In genomic region chr2:33633237-33633636, GRCm38 (mm10) we compare ENCODE assay signal across 26 mouse cellular contexts. TPM values are rescaled to one million over a fixed set of nuclear protein-coding genes. Genes with fewer than 3 reads are reported as not detected.
DNase-seq lines count a peak whose midpoint lies in the region; ATAC-seq lines count a peak whose summit lies in the region.
"Had no signal": no experiment of that assay in that cellular context is flagged by ENCODE, and none has a peak within 500 bp of the region (broad histone marks: within the 10 kb centered on the region; RNA-seq: fewer than 3 reads in every experiment).

No protein-coding gene starts in this region.

- intact Hi-C loops in gastrocnemius, postnatal 36 days (cut with DNase I) = no loop called here

- no peak overlapping the region for H3K9ac ChIP-seq in hindbrain, embryonic 11.5 days (ENCODE audit: low read depth, low read length)
- 0 out of 2 replicates have a peak overlapping the region, but pooled peaks have one; percentile 13 for H3K9ac ChIP-seq in hindbrain, embryonic 12.5 days
- no peak overlapping the region for H3K9ac ChIP-seq in neural tube, embryonic 12.5 days
- H3K9ac ChIP-seq in forebrain, embryonic 15.5 days (replicated peaks) = no peak overlapping the region
- H3K9ac ChIP-seq: embryonic facial prominence, embryonic 13.5 days; forebrain, embryonic 13.5 days; heart, embryonic 12.5 days; liver, embryonic 13.5 days had no signal

- no peak overlapping the region for H3K4me2 ChIP-seq in hindbrain, embryonic 11.5 days (replicated peaks; ENCODE audit: low read depth, low read length)
- H3K4me2 ChIP-seq in hindbrain, embryonic 12.5 days (replicated peaks) = peak overlapping the region; percentile 48
- 0 out of 2 replicates have a peak overlapping the region, but pooled peaks have one; percentile 9 for H3K4me2 ChIP-seq in neural tube, embryonic 12.5 days (replicated peaks)
- H3K4me2 ChIP-seq in forebrain, embryonic 15.5 days (replicated peaks) = no peak overlapping the region
- H3K4me2 ChIP-seq: embryonic facial prominence, embryonic 13.5 days; forebrain, embryonic 13.5 days; heart, embryonic 12.5 days; liver, embryonic 13.5 days had no signal

- no peaks in the 10 kb centered on the region for H3K36me3 ChIP-seq in hindbrain, embryonic 10.5 days
- H3K36me3 ChIP-seq in hindbrain, embryonic 11.5 days (ENCODE audit: control insufficient read depth, insufficient read depth, low read length) = no peaks in the 10 kb centered on the region
- H3K36me3 ChIP-seq in hindbrain, embryonic 12.5 days = no peaks in the 10 kb centered on the region
- H3K36me3 ChIP-seq in limb, embryonic 10.5 days = peaks cover 32% of the 10 kb centered on the region
- H3K36me3 ChIP-seq in neural tube, embryonic 12.5 days = no peaks in the 10 kb centered on the region
- no peaks in the 10 kb centered on the region for H3K36me3 ChIP-seq in forebrain, embryonic 15.5 days
- H3K36me3 ChIP-seq: embryonic facial prominence, embryonic 13.5 days; heart, embryonic 12.5 days; liver, embryonic 13.5 days had no signal

- DNase-seq in hindbrain, embryonic 10.5 days (ENCODE audit: low spot score) = no peak
- no peak for DNase-seq in hindbrain, embryonic 11.5 days (ENCODE audit: low spot score)
- DNase-seq in limb, embryonic 10.5 days (ENCODE audit: low spot score) = peak; percentile 57
- DNase-seq in urinary bladder, postnatal 10 days (ENCODE audit: low spot score) = no peak
- DNase-seq in gastrocnemius, postnatal 36 days = no peak
- DNase-seq: adrenal gland, postnatal 25 days; cerebellum, adult 9-10 months; heart, adult 11 months; heart, postnatal 10 days; kidney, adult 18-20 months; layer of hippocampus, adult 9-11 months; left cerebral cortex, postnatal 4 days; liver, embryonic 13.5 days; lung, adult 2 months; thymus, postnatal 36 days had no signal

- peaks cover 89% of the 10 kb centered on the region for H3K4me1 ChIP-seq in hindbrain, embryonic 10.5 days (replicated peaks)
- H3K4me1 ChIP-seq in hindbrain, embryonic 11.5 days (replicated peaks; ENCODE audit: control insufficient read depth, insufficient read depth, low read length) = peaks cover 22% of the 10 kb centered on the region
- H3K4me1 ChIP-seq in hindbrain, embryonic 12.5 days = peaks cover 24% of the 10 kb centered on the region
- peaks cover 92% of the 10 kb centered on the region for H3K4me1 ChIP-seq in limb, embryonic 10.5 days
- peaks cover 36% of the 10 kb centered on the region for H3K4me1 ChIP-seq in neural tube, embryonic 12.5 days
- peaks cover 17% of the 10 kb centered on the region for H3K4me1 ChIP-seq in forebrain, embryonic 15.5 days
- H3K4me1 ChIP-seq: liver, embryonic 13.5 days had no signal

- no peak for ATAC-seq in hindbrain, embryonic 11.5 days (ENCODE audit: low FRiP score)
- ATAC-seq in hindbrain, embryonic 12.5 days (ENCODE audit: low FRiP score) = 0 out of 2 replicates have a peak, but pooled peaks have one; percentile 20
- ATAC-seq in neural tube, embryonic 12.5 days (ENCODE audit: low FRiP score, low read depth) = no peak
- no peak for ATAC-seq in forebrain, embryonic 15.5 days (replicated peaks)
- ATAC-seq: forebrain, embryonic 13.5 days had no signal

- H3K27ac ChIP-seq in hindbrain, embryonic 10.5 days = 0 out of 2 replicates have a peak overlapping the region, but pooled peaks have one; percentile 23
- H3K27ac ChIP-seq in hindbrain, embryonic 11.5 days (ENCODE audit: low read depth, low read length) = no peak overlapping the region
- no peak overlapping the region for H3K27ac ChIP-seq in hindbrain, embryonic 12.5 days
- peak overlapping the region; percentile 93 for H3K27ac ChIP-seq in limb, embryonic 10.5 days
- H3K27ac ChIP-seq in neural tube, embryonic 12.5 days = no peak overlapping the region
- no peak overlapping the region for H3K27ac ChIP-seq in forebrain, embryonic 15.5 days (replicated peaks)
- H3K27ac ChIP-seq: embryonic facial prominence, embryonic 13.5 days; forebrain, embryonic 13.5 days; left cerebral cortex, adult 2 months; liver, embryonic 13.5 days had no signal

- H3K4me3 ChIP-seq in hindbrain, embryonic 10.5 days = no peak overlapping the region
- no peak overlapping the region for H3K4me3 ChIP-seq in hindbrain, embryonic 11.5 days (ENCODE audit: low read depth, low read length)
- H3K4me3 ChIP-seq in hindbrain, embryonic 12.5 days = no peak overlapping the region
- H3K4me3 ChIP-seq in limb, embryonic 10.5 days = peak overlapping the region; percentile 79
- H3K4me3 ChIP-seq in neural tube, embryonic 12.5 days = no peak overlapping the region
- no peak overlapping the region for H3K4me3 ChIP-seq in forebrain, embryonic 15.5 days
- H3K4me3 ChIP-seq: embryonic facial prominence, embryonic 13.5 days; erythroblast, embryonic 14.5 days; forebrain, embryonic 13.5 days; heart, embryonic 12.5 days; left cerebral cortex, adult 2 months; liver, embryonic 13.5 days had no signal

- no peaks in the 10 kb centered on the region for H3K9me3 ChIP-seq in hindbrain, embryonic 10.5 days
- H3K9me3 ChIP-seq in hindbrain, embryonic 11.5 days (ENCODE audit: control insufficient read depth, low read length) = no peaks in the 10 kb centered on the region
- H3K9me3 ChIP-seq in hindbrain, embryonic 12.5 days (replicated peaks) = no peaks in the 10 kb centered on the region
- no peaks in the 10 kb centered on the region for H3K9me3 ChIP-seq in limb, embryonic 10.5 days (replicated peaks)
- no peaks in the 10 kb centered on the region for H3K9me3 ChIP-seq in neural tube, embryonic 12.5 days
- no peaks in the 10 kb centered on the region for H3K9me3 ChIP-seq in forebrain, embryonic 15.5 days
- H3K9me3 ChIP-seq: embryonic facial prominence, embryonic 13.5 days; forebrain, embryonic 13.5 days; heart, embryonic 12.5 days; liver, embryonic 13.5 days had no signal

- 2% methylated on average over 5 of the region's 5 CpGs for WGBS in hindbrain, embryonic 10.5 days
- WGBS in hindbrain, embryonic 11.5 days = 0% methylated on average over 5 of the region's 5 CpGs
- WGBS in hindbrain, embryonic 12.5 days = 5% methylated on average over 5 of the region's 5 CpGs
- WGBS in limb, embryonic 10.5 days = 6% methylated on average over 5 of the region's 5 CpGs
- 4% methylated on average over 5 of the region's 5 CpGs for WGBS in neural tube, embryonic 12.5 days
- WGBS in forebrain, embryonic 15.5 days = 8% methylated on average over 5 of the region's 5 CpGs

- H3K27me3 ChIP-seq in hindbrain, embryonic 10.5 days (ENCODE audit: insufficient read depth, poor library complexity, severe bottlenecking) = peaks cover 100% of the 10 kb centered on the region
- H3K27me3 ChIP-seq in hindbrain, embryonic 11.5 days (ENCODE audit: control insufficient read depth, insufficient read depth, low read length) = peaks cover 91% of the 10 kb centered on the region
- peaks cover 90% of the 10 kb centered on the region for H3K27me3 ChIP-seq in hindbrain, embryonic 12.5 days
- peaks cover 85% of the 10 kb centered on the region for H3K27me3 ChIP-seq in limb, embryonic 10.5 days (ENCODE audit: low read depth, poor library complexity, severe bottlenecking)
- H3K27me3 ChIP-seq in neural tube, embryonic 12.5 days (replicated peaks) = peaks cover 93% of the 10 kb centered on the region
- peaks cover 89% of the 10 kb centered on the region for H3K27me3 ChIP-seq in forebrain, embryonic 15.5 days

RNA-seq across cellular contexts. Expression of gene Lmx1b, which starts 7.1 kb away (rescaled TPM):
- 2.5 and 7.7 TPM in 2 replicates for polyA plus RNA-seq in hindbrain, embryonic 10.5 days (2016; fragmentation: Nextera tagmentation; extraction: Ambion mirVana)
- polyA plus RNA-seq in hindbrain, embryonic 11.5 days (2014; fragmentation: Nextera tagmentation; extraction: Ambion mirVana) = 4.2 and 5.0 TPM in 2 replicates
- 5.0 and 5.6 TPM in 2 replicates for polyA plus RNA-seq in hindbrain, embryonic 12.5 days (2016; fragmentation: Nextera tagmentation; extraction: Ambion mirVana)
- polyA plus RNA-seq in limb, embryonic 10.5 days (2016; fragmentation: Nextera tagmentation; extraction: Ambion mirVana) = 11.0 and 13.9 TPM in 2 replicates
- 4.6 and 4.7 TPM in 2 replicates for polyA plus RNA-seq in neural tube, embryonic 12.5 days (2016; fragmentation: Nextera tagmentation; extraction: Ambion mirVana)
- 0.06 and 0.13 TPM in 2 replicates for polyA plus RNA-seq in forebrain, embryonic 15.5 days (2015; fragmentation: Nextera tagmentation; extraction: Ambion mirVana)
- total RNA-seq in gastrocnemius, postnatal 36 days (2021) = under 1 TPM; 0.13 to 0.25 TPM
- total RNA-seq: heart, postnatal 10 days; megakaryocyte, adult 5-6 weeks had no signal
- polyA plus RNA-seq: erythroblast, embryonic 14.5 days; liver, embryonic 13.5 days; spleen, adult 2 months; stomach, embryonic 14.5 days had no signal

Comparison
In these comparisons a context has a peak if more than half of its experiments do, and no peak if none do; other contexts are left out.
1. H3K27ac ChIP-seq: peak in hindbrain, embryonic 10.5 days (single experiment) and limb, embryonic 10.5 days (single experiment); none in hindbrain, embryonic 11.5 days (single experiment), hindbrain, embryonic 12.5 days (single experiment), neural tube, embryonic 12.5 days (single experiment) and forebrain, embryonic 15.5 days (single experiment).
2. H3K4me2 ChIP-seq: peak in hindbrain, embryonic 12.5 days (single experiment) and neural tube, embryonic 12.5 days (single experiment); none in hindbrain, embryonic 11.5 days (single experiment) and forebrain, embryonic 15.5 days (single experiment).